Mouse (Mus musculus): ENCODE results near the gene Ripply2. TPM values are rescaled to one million over a fixed set of nuclear protein-coding genes. Genes with fewer than 3 reads are reported as not detected.

Gene Ripply2
- polyA plus RNA-seq, 1 experiment = not detected

GRCm38 (mm10) chr9:86985105-86985504 lies 30.2 kb upstream of the Ripply2 start:
- Histone ChIP-seq H3K4me1 (ENCODE audit: control insufficient read depth, insufficient read depth, low read length) (peaks cover 7% of the 10 kb centered on the region), H3K4me3 (ENCODE audit: insufficient read depth, low read depth, low read length) (no peak overlapping the region), H3K27ac (ENCODE audit: insufficient read depth, low read depth, low read length) (no peak overlapping the region)
- 56% methylated on average over 6 of the region's 6 CpGs for WGBS
- TF ChIP-seq POLR2A (IDR thresholded peaks at IDR 0.05; ENCODE audit: insufficient read depth, low read depth, low read length) = no peak
- no peak for TF ChIP-seq CTCF (IDR thresholded peaks at IDR 0.05; ENCODE audit: insufficient read depth, low read depth, low read length)

- TF ChIP-seq CTCF (IDR thresholded peaks at IDR 0.05; ENCODE audit: insufficient read depth, low read depth, low read length) (no peak), POLR2A (IDR thresholded peaks at IDR 0.05; ENCODE audit: insufficient read depth, low read depth, low read length) (no peak)
- H3K27ac ChIP-seq (ENCODE audit: insufficient read depth, low read depth, low read length) = no peak overlapping the region
- H3K4me1 ChIP-seq (ENCODE audit: control insufficient read depth, insufficient read depth, low read length) = peaks cover 3% of the 10 kb centered on the region
- H3K4me3 ChIP-seq (ENCODE audit: insufficient read depth, low read depth, low read length) = no peak overlapping the region
- 65% methylated on average over 7 of the region's 7 CpGs for WGBS
Observed at GRCm38 (mm10) chr9:86986703-86987296, 28.5 kb upstream of the Ripply2 start.

- no peak for TF ChIP-seq POLR2A (IDR thresholded peaks at IDR 0.05; ENCODE audit: insufficient read depth, low read depth, low read length)
- TF ChIP-seq CTCF (IDR thresholded peaks at IDR 0.05; ENCODE audit: insufficient read depth, low read depth, low read length) = no peak
- Histone ChIP-seq H3K4me1 (ENCODE audit: control insufficient read depth, insufficient read depth, low read length) (peaks cover 3% of the 10 kb centered on the region; the same call in 1 of the 2 replicates), H3K4me3 (ENCODE audit: insufficient read depth, low read depth, low read length) (no peak overlapping the region), H3K27ac (ENCODE audit: insufficient read depth, low read depth, low read length) (no peak overlapping the region)
Observed at GRCm38 (mm10) chr9:86989822-86990221, 25.5 kb upstream of the Ripply2 start.

GRCm38 (mm10) chr9:86991758-86992157 lies 23.6 kb upstream of the Ripply2 start:
- Histone ChIP-seq H3K4me1 (ENCODE audit: control insufficient read depth, insufficient read depth, low read length) (peaks cover 3% of the 10 kb centered on the region; the same call in 1 of the 2 replicates), H3K4me3 (ENCODE audit: insufficient read depth, low read depth, low read length) (no peak overlapping the region), H3K27ac (ENCODE audit: insufficient read depth, low read depth, low read length) (no peak overlapping the region)
- no peak for TF ChIP-seq CTCF (IDR thresholded peaks at IDR 0.05; ENCODE audit: insufficient read depth, low read depth, low read length)
- TF ChIP-seq POLR2A (IDR thresholded peaks at IDR 0.05; ENCODE audit: insufficient read depth, low read depth, low read length) = no peak
- WGBS = 84% methylated on average over 8 of the region's 8 CpGs

GRCm38 (mm10) chr9:86997046-86997691 lies 18.2 kb upstream of the Ripply2 start:
- 68% methylated on average over 3 of the region's 3 CpGs for WGBS
- Histone ChIP-seq H3K4me3 (ENCODE audit: insufficient read depth, low read depth, low read length) (no peak overlapping the region), H3K4me1 (ENCODE audit: control insufficient read depth, insufficient read depth, low read length) (peaks cover 8% of the 10 kb centered on the region; the same call in 1 of the 2 replicates), H3K27ac (ENCODE audit: insufficient read depth, low read depth, low read length) (peak overlapping the region; percentile 64)
- TF ChIP-seq POLR2A (IDR thresholded peaks at IDR 0.05; ENCODE audit: insufficient read depth, low read depth, low read length) (no peak), CTCF (IDR thresholded peaks at IDR 0.05; ENCODE audit: insufficient read depth, low read depth, low read length) (no peak)

GRCm38 (mm10) chr9:86999956-87000582 lies 15.3 kb upstream of the Ripply2 start:
- Histone ChIP-seq H3K27ac (ENCODE audit: insufficient read depth, low read depth, low read length) (peak overlapping the region; percentile 98), H3K4me1 (ENCODE audit: control insufficient read depth, insufficient read depth, low read length) (peaks cover 10% of the 10 kb centered on the region; the same call in 1 of the 2 replicates), H3K4me3 (ENCODE audit: insufficient read depth, low read depth, low read length) (no peak overlapping the region)
- WGBS = 29% methylated on average over 2 of the region's 2 CpGs
- TF ChIP-seq CTCF (IDR thresholded peaks at IDR 0.05; ENCODE audit: insufficient read depth, low read depth, low read length) = no peak
- no peak for TF ChIP-seq POLR2A (IDR thresholded peaks at IDR 0.05; ENCODE audit: insufficient read depth, low read depth, low read length)

GRCm38 (mm10) chr9:87004701-87005434 lies 10.5 kb upstream of the Ripply2 start:
- no peak overlapping the region for H3K27ac ChIP-seq (ENCODE audit: insufficient read depth, low read depth, low read length)
- no peak overlapping the region for H3K4me3 ChIP-seq (ENCODE audit: insufficient read depth, low read depth, low read length)
- TF ChIP-seq CTCF (IDR thresholded peaks at IDR 0.05; ENCODE audit: insufficient read depth, low read depth, low read length) (no peak), POLR2A (IDR thresholded peaks at IDR 0.05; ENCODE audit: insufficient read depth, low read depth, low read length) (no peak)
- peaks cover 5% of the 10 kb centered on the region; the same call in 1 of the 2 replicates for H3K4me1 ChIP-seq (ENCODE audit: control insufficient read depth, insufficient read depth, low read length)
- 74% methylated on average over 6 of the region's 6 CpGs for WGBS

- H3K4me1 ChIP-seq (ENCODE audit: control insufficient read depth, insufficient read depth, low read length) = peaks cover 5% of the 10 kb centered on the region; the same call in 1 of the 2 replicates
- TF ChIP-seq CTCF (IDR thresholded peaks at IDR 0.05; ENCODE audit: insufficient read depth, low read depth, low read length) (no peak), POLR2A (IDR thresholded peaks at IDR 0.05; ENCODE audit: insufficient read depth, low read depth, low read length) (no peak)
- no peak overlapping the region for H3K4me3 ChIP-seq (ENCODE audit: insufficient read depth, low read depth, low read length)
- 56% methylated on average over 5 of the region's 5 CpGs for WGBS
- no peak overlapping the region for H3K27ac ChIP-seq (ENCODE audit: insufficient read depth, low read depth, low read length)
Observed at GRCm38 (mm10) chr9:87005435-87005779, 9.9 kb upstream of the Ripply2 start.

All from olfactory bulb, adult 2 months (tissue).